Mouse (Mus musculus) retina, embryonic 14.5 days (tissue): ENCODE data around the gene C87436.

ENCODE experiments used
- DNase-seq: peaks from one replicate; pipeline ENCODE4 v3.0.0-alpha.2; 2015; ENCODE audit warnings: low spot score

C87436 gene

GRCm38 (mm10) chr6:86426358-86426757 lies 11.8 kb upstream of the C87436 start, which contains the start of gene Gm44790:
TSS of gene Gm44790 (plus strand) at chr6:86426658.
- no peak for DNase-seq

- no peak for DNase-seq
Observed at GRCm38 (mm10) chr6:86431531-86431930, 6.6 kb upstream of the C87436 start.

GRCm38 (mm10) chr6:86433696-86434095 lies 4.5 kb upstream of the C87436 start:
- no peak for DNase-seq

- peak; percentile 62 for DNase-seq
Observed at GRCm38 (mm10) chr6:86437711-86438110, 463 bp upstream of the C87436 start.

DNA sequence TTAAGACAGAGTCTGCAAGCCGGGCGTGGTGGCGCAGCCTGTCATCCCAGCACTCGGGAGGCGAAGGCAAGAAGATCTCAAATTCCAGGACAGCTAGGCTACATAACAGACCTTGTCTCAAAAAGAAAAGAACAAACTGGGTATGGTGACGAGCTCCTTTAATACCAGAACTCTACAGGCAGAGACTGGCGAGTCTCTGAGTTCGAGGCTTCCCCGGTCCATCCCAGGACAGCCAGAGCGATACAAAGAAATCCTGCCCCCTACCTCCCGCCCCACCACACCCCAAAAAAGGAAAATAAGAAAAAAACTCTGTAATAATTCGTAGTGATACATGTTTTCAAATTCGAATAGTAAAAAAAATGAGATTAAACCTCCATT lies 934 bp downstream of the C87436 start:
- DNase-seq, result no peak

- no peak for DNase-seq
Observed at GRCm38 (mm10) chr6:86439531-86439930, 1.4 kb downstream of the C87436 start.

DNA sequence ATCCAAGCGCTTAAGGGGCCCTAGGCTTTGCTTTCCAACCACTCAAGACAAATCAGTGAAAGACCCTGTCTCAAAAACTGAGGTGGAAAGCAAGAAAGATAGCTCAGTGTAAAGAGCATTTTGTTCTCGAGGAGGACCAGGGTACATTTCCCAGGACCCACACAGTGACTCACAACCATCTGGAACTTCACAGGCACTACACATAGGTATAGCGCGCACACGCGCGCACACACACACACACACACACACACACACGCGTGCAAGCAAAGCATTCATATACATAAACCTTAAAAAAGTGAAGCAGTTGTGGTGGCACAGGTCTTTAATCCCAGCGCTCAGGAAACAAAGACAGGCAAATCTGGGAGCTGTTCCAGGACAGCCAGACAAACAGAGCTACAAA lies 3.4 kb downstream of the C87436 start:
- no peak for DNase-seq

- no peak for DNase-seq
Observed at GRCm38 (mm10) chr6:86445551-86445950, 7.4 kb downstream of the C87436 start.

GRCm38 (mm10) chr6:86446927-86447568 lies 8.9 kb downstream of the C87436 start:
- no peak for DNase-seq

DNA sequence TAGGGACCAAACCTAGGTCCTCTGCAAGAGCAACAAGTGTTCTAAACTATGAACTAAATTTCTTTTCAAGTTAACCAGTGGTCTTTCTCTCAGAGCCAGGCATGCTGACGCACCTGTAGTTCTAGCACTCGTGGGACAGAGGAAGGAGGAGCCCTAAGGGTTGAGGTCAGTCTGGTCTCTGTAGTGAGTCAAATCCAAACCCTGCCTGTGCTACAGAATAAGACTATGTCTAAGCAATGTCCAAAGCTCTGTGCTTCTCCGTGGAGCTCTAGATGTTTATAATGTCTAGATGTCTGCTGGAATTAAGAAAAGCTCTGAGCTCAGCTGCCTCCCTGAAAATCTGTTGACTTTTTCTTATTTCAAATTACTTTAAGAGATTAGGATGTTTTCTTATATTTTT lies 18.6 kb downstream of the C87436 start:
- no peak for DNase-seq

DNA sequence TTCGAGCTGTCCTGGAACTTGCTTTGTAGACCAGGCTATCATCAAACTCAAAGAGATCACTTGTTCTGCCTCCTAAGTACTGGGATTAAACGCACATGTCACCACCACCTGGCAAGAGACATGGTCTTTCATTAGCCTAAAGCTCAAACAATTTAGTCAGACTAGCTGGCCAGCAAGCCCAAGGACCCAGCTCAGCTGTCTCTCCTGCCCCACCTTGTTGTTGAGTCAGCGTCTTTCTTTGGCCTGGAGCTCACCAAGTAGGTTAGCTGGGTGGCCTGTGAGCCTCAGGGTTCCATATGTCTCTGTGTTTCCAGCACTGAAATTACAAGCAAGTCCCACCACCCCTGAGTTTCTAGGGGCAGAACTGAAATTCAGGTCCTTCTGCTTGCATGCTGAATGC lies 24.9 kb downstream of the C87436 start:
- DNase-seq, result no peak

- no peak for DNase-seq
Observed at GRCm38 (mm10) chr6:86471317-86471716, 33.1 kb downstream of the C87436 start.

- no peak for DNase-seq
Observed at GRCm38 (mm10) chr6:86471760-86472099, 33.6 kb downstream of the C87436 start.

GRCm38 (mm10) chr6:86472100-86472955 lies 34.2 kb downstream of the C87436 start:
- peak; percentile 99 for DNase-seq

GRCm38 (mm10) chr6:86473077-86473476 lies 34.9 kb downstream of the C87436 start:
- peak; percentile 38 for DNase-seq

DNA sequence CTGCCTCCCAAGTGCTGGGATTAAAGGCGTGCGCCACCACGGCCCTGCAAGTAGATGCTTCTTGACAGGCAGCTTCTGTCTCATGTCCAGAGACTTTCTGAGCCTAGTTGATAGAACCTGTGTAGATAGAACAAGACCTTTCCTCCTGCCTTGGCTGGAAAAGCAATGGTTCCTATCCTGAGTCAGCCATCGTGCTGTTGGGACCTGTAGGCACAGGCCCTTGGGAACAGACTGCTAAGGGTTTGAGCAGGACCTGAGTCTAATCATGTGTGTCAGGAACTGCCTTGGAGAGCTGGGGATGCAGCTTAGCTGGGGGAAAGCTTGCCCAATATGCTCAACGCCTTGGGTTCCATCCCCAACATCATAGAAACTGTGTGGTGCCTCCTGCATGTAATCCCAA lies 35.9 kb downstream of the C87436 start:
- no peak for DNase-seq

- DNase-seq, result no peak
Observed at GRCm38 (mm10) chr6:86474646-86475181, 36.5 kb downstream of the C87436 start.

GRCm38 (mm10) chr6:86475462-86476167 lies 37.4 kb downstream of the C87436 start:
- no peak for DNase-seq

- DNase-seq, result no peak
Observed at GRCm38 (mm10) chr6:86476931-86477330, 38.8 kb downstream of the C87436 start.

DNA sequence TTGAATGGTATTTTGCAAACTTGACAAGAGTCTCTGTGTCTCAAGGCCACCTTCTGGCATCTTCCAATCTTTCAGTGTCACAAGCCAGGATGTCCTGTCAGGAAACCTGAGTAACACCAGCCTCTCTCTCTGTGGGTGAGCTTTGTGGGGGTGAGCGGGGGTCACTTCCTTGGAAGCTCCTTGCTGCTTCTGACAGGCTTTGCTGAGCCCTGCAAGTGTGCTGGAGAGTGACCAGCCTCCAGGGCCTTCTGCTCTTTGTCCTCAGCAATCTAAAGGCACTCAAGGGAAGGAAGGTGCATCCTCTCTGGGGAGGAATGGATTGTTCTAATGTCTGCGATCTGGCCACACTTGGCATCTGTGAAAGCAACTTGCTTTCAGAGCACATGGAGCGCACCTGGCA lies 41.1 kb downstream of the C87436 start:
- DNase-seq, result no peak

DNA sequence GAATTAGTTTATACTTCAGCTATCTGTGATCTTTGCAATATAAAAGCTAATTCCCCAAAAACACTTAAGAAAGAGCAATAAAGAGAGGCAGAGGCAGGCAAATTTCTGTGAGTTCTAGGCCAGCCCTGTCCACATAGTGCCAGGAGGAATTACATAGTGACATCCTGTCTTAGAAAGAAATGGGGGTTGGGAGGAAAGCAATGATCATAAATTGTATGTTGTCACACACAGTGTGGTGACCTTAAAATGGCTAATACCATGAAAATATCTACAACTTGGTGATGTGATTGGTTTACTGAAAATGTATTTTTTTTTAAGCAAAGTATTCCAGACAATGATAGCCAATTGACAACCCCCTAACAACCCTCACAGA lies 41.6 kb downstream of the C87436 start:
- DNase-seq, result no peak

DNA sequence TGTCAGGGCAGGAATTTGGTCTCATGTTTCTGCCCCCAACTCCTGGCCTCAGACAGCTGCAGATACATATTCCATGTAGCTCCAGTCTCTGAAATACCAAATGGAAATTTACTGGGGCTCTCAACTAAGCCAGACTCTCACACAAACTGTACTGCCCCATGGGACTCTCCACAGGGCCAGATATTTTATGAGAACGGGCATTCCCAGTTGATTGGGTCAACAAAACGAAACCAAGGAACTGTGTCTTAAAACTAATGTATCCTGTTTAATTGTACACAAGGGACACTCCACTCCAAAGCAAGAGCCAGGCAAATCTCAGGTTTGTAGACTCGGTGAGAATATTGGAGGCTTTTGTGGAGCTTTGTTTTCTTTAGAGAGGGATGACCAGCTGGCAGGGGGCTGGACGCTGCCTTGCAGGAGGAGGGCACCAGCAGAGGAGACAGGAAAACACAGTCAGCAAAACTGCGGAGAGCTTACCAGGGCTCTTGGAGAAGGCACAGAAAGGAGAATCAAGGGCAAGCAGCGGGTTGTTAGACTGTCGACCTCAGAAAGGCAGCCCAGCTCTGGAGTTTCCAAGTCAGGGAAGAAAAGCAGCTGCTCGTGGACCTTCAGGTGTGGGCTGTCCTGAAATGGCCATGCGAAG lies 42.1 kb downstream of the C87436 start:
- DNase-seq, result no peak
